Mouse (Mus musculus) right cerebral cortex, adult 2 months (tissue): Measurements from ENCODE around the gene Rab22a.
"Not testable (repeated sequence)": the region's sequence is repeated elsewhere in the genome, so short reads cannot be mapped to it uniquely, and the experiment has no call there.

Experiments used
- DNase-seq, 2 experiments: peaks; one replicate each; pipeline ENCODE4 v3.0.0; 2021 to 2022; ENCODE audit warnings: low spot score in 2 of 2

The Rab22a gene

GRCm38 (mm10) chr2:173666876-173667275 is 7.3 kb downstream of the Rab22a start:
- no peak for DNase-seq

GRCm38 (mm10) chr2:173672328-173672896 is 12.9 kb downstream of the Rab22a start:
- no peak for DNase-seq

GRCm38 (mm10) chr2:173673469-173673868 is 13.9 kb downstream of the Rab22a start:
- no peak for DNase-seq

- no peak for DNase-seq
These were observed 19.0 kb downstream of the Rab22a start for GRCm38 (mm10) chr2:173678593-173678992.

GRCm38 (mm10) chr2:173679217-173679616 is 19.7 kb downstream of the Rab22a start:
- no peak for DNase-seq

GRCm38 (mm10) chr2:173680153-173680552 is 20.6 kb downstream of the Rab22a start:
- no peak for DNase-seq

- DNase-seq = no peak
These were observed 23.2 kb downstream of the Rab22a start for GRCm38 (mm10) chr2:173682773-173683172.

- no peak for DNase-seq
These were observed 26.3 kb downstream of the Rab22a start for GRCm38 (mm10) chr2:173685781-173686361.

- DNase-seq = no peak
These were observed 27.8 kb downstream of the Rab22a start for GRCm38 (mm10) chr2:173687363-173687762.

- no peak for DNase-seq
These were observed 30.3 kb downstream of the Rab22a start for GRCm38 (mm10) chr2:173689835-173690234.

GRCm38 (mm10) chr2:173691748-173692147 is 32.2 kb downstream of the Rab22a start:
- DNase-seq = no peak

GRCm38 (mm10) chr2:173692693-173693092 is 33.1 kb downstream of the Rab22a start:
- DNase-seq = no peak

- no peak for DNase-seq
These were observed 39.3 kb downstream of the Rab22a start for GRCm38 (mm10) chr2:173698850-173699249.

GRCm38 (mm10) chr2:173702096-173702866 is 42.7 kb downstream of the Rab22a start:
- peak; percentile 6 to 34 for DNase-seq

GRCm38 (mm10) chr2:173702867-173703237 is 43.3 kb downstream of the Rab22a start:
- DNase-seq = no peak

GRCm38 (mm10) chr2:173705827-173706551 is 46.4 kb downstream of the Rab22a start:
- DNase-seq = no peak

- not testable (repeated sequence) for DNase-seq
These were observed 48.1 kb downstream of the Rab22a start for GRCm38 (mm10) chr2:173707626-173708025.

- no peak for DNase-seq
These were observed 50.6 kb downstream of the Rab22a start for GRCm38 (mm10) chr2:173710193-173710592.

GRCm38 (mm10) chr2:173712656-173713055 is 53.1 kb downstream of the Rab22a start:
- DNase-seq = no peak

GRCm38 (mm10) chr2:173713241-173713640 is 53.7 kb downstream of the Rab22a start:
- no peak for DNase-seq

GRCm38 (mm10) chr2:173714620-173715218 is 55.2 kb downstream of the Rab22a start:
- DNase-seq = no peak

GRCm38 (mm10) chr2:173716966-173717365 is 57.4 kb downstream of the Rab22a start:
- DNase-seq = no peak
